In the genomic region with DNA sequence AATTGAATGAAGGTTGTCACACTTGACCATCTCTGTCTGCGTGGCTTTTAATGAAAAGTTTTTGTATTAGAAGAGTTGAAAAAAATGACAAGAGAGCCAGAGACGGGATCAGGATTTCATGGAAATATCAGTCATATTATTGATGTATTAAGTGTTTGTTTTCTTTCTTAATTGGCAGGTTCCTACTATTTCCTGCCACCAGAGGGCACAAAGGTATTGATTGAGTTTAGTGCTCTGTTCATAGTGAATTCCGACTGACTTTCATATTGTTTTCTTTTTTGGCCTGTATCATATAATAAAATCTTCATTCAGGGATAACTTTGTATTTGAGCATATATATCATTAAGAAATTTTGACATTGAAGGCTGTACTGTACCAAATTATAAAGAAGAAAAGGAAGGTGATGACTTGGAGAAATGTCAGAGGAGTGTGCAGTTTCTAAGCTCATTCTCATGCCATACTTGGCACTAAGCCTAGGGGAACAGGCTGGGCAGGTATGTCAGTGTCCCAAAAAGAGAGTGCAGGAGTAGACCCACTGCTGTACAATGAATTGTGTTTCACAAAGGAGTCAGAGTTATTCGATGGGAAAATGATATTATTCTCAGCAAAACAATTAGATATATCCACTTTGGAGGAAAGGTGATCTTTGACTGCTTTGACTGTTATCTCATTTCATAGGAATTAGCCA, we compare ENCODE assay signal across 8 mouse cellular contexts.
DNase-seq lines count a peak whose midpoint lies in the region; ATAC-seq and TF ChIP-seq lines count a peak whose summit lies in the region.
"Had no signal": no experiment of that assay in that cellular context is flagged by ENCODE, and none has a peak within 500 bp of the region (broad histone marks: within the 10 kb centered on the region; RNA-seq: fewer than 3 reads in every experiment).

No protein-coding gene starts in this region.

- no peaks in the 10 kb centered on the region for H3K9me3 ChIP-seq in kidney, postnatal 0 days (replicated peaks; ENCODE audit: low read length)
- H3K9me3 ChIP-seq: forebrain, embryonic 15.5 days had no signal

- peak; percentile 71 for TF ChIP-seq CTCF in kidney, postnatal 0 days (IDR thresholded peaks at IDR 0.05; ENCODE audit: low read depth)

- H3K36me3 ChIP-seq in kidney, postnatal 0 days (ENCODE audit: insufficient read depth, low read length) = no peaks in the 10 kb centered on the region
- H3K36me3 ChIP-seq: forebrain, embryonic 15.5 days had no signal

- DNase-seq in kidney, postnatal 0 days (ENCODE audit: low spot score) = peak; percentile 36
- DNase-seq in kidney, adult 18-20 months = no peak
- DNase-seq in 416B (ENCODE audit: low read depth) = peak; percentile 46
- peak; percentile 48 for DNase-seq in CD4-positive helper T cell, adult 2 months (ENCODE audit: low read depth, low spot score)
- peak; percentile 78 for DNase-seq in induced T-regulatory cell, adult 2 months (ENCODE audit: low read depth)
- no peak for DNase-seq in right cerebral cortex, postnatal 4 days

- no peak overlapping the region for H3K27ac ChIP-seq in kidney, postnatal 0 days
- H3K27ac ChIP-seq: forebrain, embryonic 15.5 days had no signal

- H3K27me3 ChIP-seq in kidney, postnatal 0 days (ENCODE audit: insufficient read depth, low read length) = no peaks in the 10 kb centered on the region
- H3K27me3 ChIP-seq: forebrain, embryonic 15.5 days had no signal

- no peak for ATAC-seq in kidney, postnatal 0 days (replicated peaks; ENCODE audit: low FRiP score, low read depth)
- no peak for ATAC-seq in frontal cortex, adult (ENCODE audit: low TSS enrichment)
- ATAC-seq: forebrain, embryonic 15.5 days had no signal

- H3K4me3 ChIP-seq in kidney, postnatal 0 days (replicated peaks; ENCODE audit: low read depth, low read length) = no peak overlapping the region
- H3K4me3 ChIP-seq: forebrain, embryonic 15.5 days had no signal

- no peak overlapping the region for H3K4me2 ChIP-seq in kidney, postnatal 0 days (ENCODE audit: low read length)
- H3K4me2 ChIP-seq: forebrain, embryonic 15.5 days had no signal

- no peak overlapping the region for H3K9ac ChIP-seq in kidney, postnatal 0 days (ENCODE audit: low read depth, low read length)
- H3K9ac ChIP-seq: forebrain, embryonic 15.5 days had no signal

- 64% methylated on average over 4 of the region's 4 CpGs for WGBS in kidney, postnatal 0 days

- no peaks in the 10 kb centered on the region for H3K4me1 ChIP-seq in kidney, postnatal 0 days (replicated peaks; ENCODE audit: insufficient read depth, low read length)
- H3K4me1 ChIP-seq: forebrain, embryonic 15.5 days had no signal

Comparison
In these comparisons a context has a peak if more than half of its experiments do, and no peak if none do; other contexts are left out.
1. DNase-seq: peak in kidney, postnatal 0 days (single experiment), 416B (single experiment), CD4-positive helper T cell, adult 2 months (single experiment) and induced T-regulatory cell, adult 2 months (single experiment); none in kidney, adult 18-20 months (single experiment) and right cerebral cortex, postnatal 4 days (single experiment).